Mouse (Mus musculus): ENCODE measurements at regions not wholly inside any gene's neighbourhood (a gene's known extent, or its start where the extent isn't known, plus 50 kb on each side); places are given as distances from the start of the nearest gene placed in this dataset.
A peak's percentile ranks its signal among the peaks of the same experiment; 100 is the strongest.

- peak; percentile 29 for DNase-seq (ENCODE audit: low read depth, low spot score)
- no peak overlapping the region for H3K4me3 ChIP-seq (ENCODE audit: control insufficient read depth in 1 of 2, insufficient read depth in 1 of 2, low read depth in 2 of 2, low read length in 2 of 2)
- no peaks in the 10 kb centered on the region for H3K9me3 ChIP-seq (replicated peaks; ENCODE audit: insufficient read depth, low read length)
These were observed 165.8 kb downstream of the Spry2 start for GRCm38 (mm10) chr14:105730786-105731185.

GRCm38 (mm10) chr14:105728841-105729240 is 167.8 kb downstream of the Spry2 start:
- Histone ChIP-seq H3K4me3 (ENCODE audit: control insufficient read depth in 1 of 2, insufficient read depth in 1 of 2, low read depth in 2 of 2, low read length in 2 of 2) (no peak overlapping the region), H3K4me1 (ENCODE audit: control insufficient read depth in 1 of 2, insufficient read depth in 2 of 2, low read length in 2 of 2) (peaks cover 0 to 6% of the 10 kb centered on the region in 2 experiments; a peak in 2 of 4 replicates), H3K9me3 (replicated peaks; ENCODE audit: insufficient read depth, low read length) (no peaks in the 10 kb centered on the region), H3K27me3 (ENCODE audit: control insufficient read depth in 1 of 2, insufficient read depth in 2 of 2, low read length in 2 of 2) (no peaks in the 10 kb centered on the region), H3K79me2 (ENCODE audit: control insufficient read depth, insufficient read depth, low read length, poor library complexity) (no peaks in the 10 kb centered on the region), H3K27ac (ENCODE audit: control insufficient read depth, low read depth, low read length) (no peak overlapping the region), H3K9ac (ENCODE audit: control insufficient read depth, low read depth, low read length, poor library complexity, severe bottlenecking) (no peak overlapping the region), H3K36me3 (ENCODE audit: control insufficient read depth in 1 of 2, insufficient read depth in 2 of 2, low read length in 2 of 2) (peaks cover 0 to 2% of the 10 kb centered on the region in 2 experiments; a peak in 1 of 4 replicates)
- no peak for TF ChIP-seq GABPA (IDR thresholded peaks at IDR 0.05; ENCODE audit: low read depth, low read length)
- TF ChIP-seq TCF12 (IDR thresholded peaks at IDR 0.05; ENCODE audit: low read depth, low read length): no peak
- no peak for TF ChIP-seq MAX (IDR thresholded peaks at IDR 0.05; ENCODE audit: low read length)
- TF ChIP-seq ZKSCAN1 (IDR thresholded peaks at IDR 0.05; ENCODE audit: low read depth, low read length): no peak
- no peak for TF ChIP-seq NELFE (IDR thresholded peaks at IDR 0.05; ENCODE audit: low read depth, low read length)
- TF ChIP-seq TBP (IDR thresholded peaks at IDR 0.05; ENCODE audit: low read depth, low read length): no peak
- no peak for TF ChIP-seq ZC3H11A (IDR thresholded peaks at IDR 0.05; ENCODE audit: low read depth, low read length)
- DNase-seq (ENCODE audit: low read depth, low spot score): no peak

More at GRCm38 (mm10) chr14:105730786-105731185, 165.8 kb downstream of the Spry2 start:
- TF ChIP-seq MAFK (IDR thresholded peaks at IDR 0.05; ENCODE audit: borderline replicate concordance, low read depth, low read length) (no peak), SMC3 (IDR thresholded peaks at IDR 0.05; ENCODE audit: low read depth, low read length) (no peak), MEF2A (IDR thresholded peaks at IDR 0.05; ENCODE audit: extremely low read depth, insufficient replicate concordance, low read depth, low read length, poor library complexity, severe bottlenecking) (no peak), MAZ (IDR thresholded peaks at IDR 0.05; ENCODE audit: low read depth, low read length) (no peak)
- no peaks in the 10 kb centered on the region for H3K79me2 ChIP-seq (ENCODE audit: control insufficient read depth, insufficient read depth, low read length, poor library complexity)
- H3K4me1 ChIP-seq (ENCODE audit: control insufficient read depth in 1 of 2, insufficient read depth in 2 of 2, low read length in 2 of 2): peaks cover 0 to 6% of the 10 kb centered on the region in 2 experiments; a peak in 2 of 4 replicates
- H3K36me3 ChIP-seq (ENCODE audit: control insufficient read depth in 1 of 2, insufficient read depth in 2 of 2, low read length in 2 of 2): peaks cover 0 to 2% of the 10 kb centered on the region in 2 experiments; a peak in 1 of 4 replicates
- no peak overlapping the region for H3K27ac ChIP-seq (ENCODE audit: control insufficient read depth, low read depth, low read length)
- H3K27me3 ChIP-seq (ENCODE audit: control insufficient read depth in 1 of 2, insufficient read depth in 2 of 2, low read length in 2 of 2): no peaks in the 10 kb centered on the region
- no peak overlapping the region for H3K9ac ChIP-seq (ENCODE audit: control insufficient read depth, low read depth, low read length, poor library complexity, severe bottlenecking)

DNA sequence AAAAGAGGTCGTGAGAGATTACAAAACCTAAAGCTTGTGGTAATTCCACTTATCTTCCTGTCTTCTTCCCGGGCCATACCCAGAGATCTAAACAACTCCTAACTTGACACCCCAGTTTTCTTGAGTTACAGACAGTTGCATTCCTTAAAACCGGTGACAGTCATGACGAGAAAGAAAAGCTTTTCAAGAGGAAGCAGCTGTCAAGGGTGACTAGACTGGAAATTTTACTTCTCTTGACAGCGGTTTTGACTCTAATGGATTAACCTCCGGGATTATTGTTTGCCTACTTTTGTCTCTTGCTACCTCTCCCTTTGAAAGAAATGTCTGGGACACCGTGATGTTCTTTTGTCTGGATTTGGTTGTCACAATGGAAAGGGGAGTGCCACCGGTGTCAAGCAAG is 170.9 kb downstream of the Spry2 start:
- DNase-seq (ENCODE audit: low read depth, low spot score): no peak
- no peaks in the 10 kb centered on the region for H3K79me2 ChIP-seq (ENCODE audit: control insufficient read depth, insufficient read depth, low read length, poor library complexity)
- no peak overlapping the region for H3K27ac ChIP-seq (ENCODE audit: control insufficient read depth, low read depth, low read length)
- no peak overlapping the region for H3K9ac ChIP-seq (ENCODE audit: control insufficient read depth, low read depth, low read length, poor library complexity, severe bottlenecking)
- H3K9me3 ChIP-seq (replicated peaks; ENCODE audit: insufficient read depth, low read length): no peaks in the 10 kb centered on the region
- H3K4me1 ChIP-seq (ENCODE audit: control insufficient read depth in 1 of 2, insufficient read depth in 2 of 2, low read length in 2 of 2): peaks cover 0 to 2% of the 10 kb centered on the region in 2 experiments; a peak in 1 of 4 replicates
- H3K4me3 ChIP-seq (ENCODE audit: control insufficient read depth in 1 of 2, insufficient read depth in 1 of 2, low read depth in 2 of 2, low read length in 2 of 2): no peak overlapping the region
- no peak for TF ChIP-seq ZKSCAN1 (IDR thresholded peaks at IDR 0.05; ENCODE audit: low read depth, low read length)
- TF ChIP-seq MYC (IDR thresholded peaks at IDR 0.05; ENCODE audit: low read depth, low read length): no peak
- TF ChIP-seq CHD2 (IDR thresholded peaks at IDR 0.05; ENCODE audit: low read length): no peak
- no peak for TF ChIP-seq TCF12 (IDR thresholded peaks at IDR 0.05; ENCODE audit: low read depth, low read length)
- no peak for TF ChIP-seq E2F4 (IDR thresholded peaks at IDR 0.05; ENCODE audit: borderline replicate concordance, low read depth, low read length)
- TF ChIP-seq ETS1 (IDR thresholded peaks at IDR 0.05; ENCODE audit: low read depth, low read length): no peak
- TF ChIP-seq ZC3H11A (IDR thresholded peaks at IDR 0.05; ENCODE audit: low read depth, low read length): no peak
- TF ChIP-seq POLR2A (IDR thresholded peaks at IDR 0.05; ENCODE audit: control insufficient read depth in 1 of 2, insufficient read depth in 1 of 2, low read depth in 1 of 2, low read length in 2 of 2, poor library complexity in 1 of 2): no peak
- no peak for TF ChIP-seq HCFC1 (IDR thresholded peaks at IDR 0.05; ENCODE audit: low read depth, low read length)
- no peak for TF ChIP-seq MAFK (IDR thresholded peaks at IDR 0.05; ENCODE audit: borderline replicate concordance, low read depth, low read length)
- TF ChIP-seq EP300 (IDR thresholded peaks at IDR 0.05; ENCODE audit: low read depth in 1 of 2, low read length in 2 of 2): no peak
- no peak for TF ChIP-seq RAD21 (IDR thresholded peaks at IDR 0.05; ENCODE audit: low read depth, low read length)
- TF ChIP-seq MEF2A (IDR thresholded peaks at IDR 0.05; ENCODE audit: extremely low read depth, insufficient replicate concordance, low read depth, low read length, poor library complexity, severe bottlenecking): no peak
- TF ChIP-seq SIN3A (IDR thresholded peaks at IDR 0.05; ENCODE audit: low read length): no peak
- TF ChIP-seq NRF1 (IDR thresholded peaks at IDR 0.05; ENCODE audit: insufficient read depth, low read depth, low read length, poor library complexity, severe bottlenecking): no peak
- no peak for TF ChIP-seq MXI1 (IDR thresholded peaks at IDR 0.05; ENCODE audit: low read depth, low read length)
- no peak for TF ChIP-seq GATA1 (IDR thresholded peaks at IDR 0.05; ENCODE audit: low read depth, low read length)
- TF ChIP-seq POLR2AphosphoS5 (IDR thresholded peaks at IDR 0.05; ENCODE audit: borderline replicate concordance, low read depth, low read length): no peak
- TF ChIP-seq ZNF384 (IDR thresholded peaks at IDR 0.05; ENCODE audit: low read depth, low read length): no peak
- H3K27me3 ChIP-seq (ENCODE audit: control insufficient read depth in 1 of 2, insufficient read depth in 2 of 2, low read length in 2 of 2): no peaks in the 10 kb centered on the region
- H3K36me3 ChIP-seq (ENCODE audit: control insufficient read depth in 1 of 2, insufficient read depth in 2 of 2, low read length in 2 of 2): no peaks in the 10 kb centered on the region
